Mouse (Mus musculus): ENCODE results near the gene Wdtc1.

DNA sequence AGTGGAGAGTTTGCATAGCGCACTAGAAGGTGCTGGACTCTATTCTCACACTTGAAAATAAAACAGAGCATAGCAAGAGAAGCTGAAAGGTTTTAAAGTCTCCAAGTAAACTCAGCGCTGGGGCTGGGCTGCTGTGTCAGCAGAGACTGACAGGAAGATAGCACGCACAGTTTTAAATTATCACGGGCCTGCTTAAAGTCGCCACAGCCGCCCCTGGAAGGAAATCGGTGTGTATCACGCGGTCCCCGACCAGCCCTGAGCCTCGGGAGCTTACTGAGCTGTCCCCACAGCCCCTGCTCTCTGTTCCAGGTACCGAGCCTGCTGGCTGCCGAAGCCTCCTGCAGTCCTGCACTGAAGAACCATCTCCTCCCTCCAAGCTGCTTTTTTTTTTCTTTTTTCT, 48.7 kb upstream of the Wdtc1 start:
- TF ChIP-seq POLR2A (IDR thresholded peaks at IDR 0.05; ENCODE audit: low read depth, low read length) (no peak), CTCF (IDR thresholded peaks at IDR 0.05; ENCODE audit: extremely low read depth, insufficient read depth, insufficient read length, insufficient replicate concordance) (no peak)

All from spleen, adult 2 months (tissue).